Mouse (Mus musculus): ENCODE results near the gene Tbc1d13. TPM values are rescaled to one million over a fixed set of nuclear protein-coding genes. Genes with fewer than 3 reads are reported as not detected.

The Tbc1d13 gene
- polyA plus RNA-seq, 1 experiment from 2014 or later = 16.8 TPM

- Histone ChIP-seq H3K4me1 (ENCODE audit: control insufficient read depth, insufficient read depth, low read length) (no peaks in the 10 kb centered on the region), H3K4me3 (ENCODE audit: low read depth, low read length) (no peak overlapping the region), H3K36me3 (ENCODE audit: control insufficient read depth, insufficient read depth, low read length) (no peaks in the 10 kb centered on the region), H3K27ac (replicated peaks; ENCODE audit: low read depth, low read length) (no peak overlapping the region), H3K27me3 (ENCODE audit: control insufficient read depth, insufficient read depth, low read length) (no peaks in the 10 kb centered on the region), H3K9ac (ENCODE audit: low read length) (no peak overlapping the region), H3K4me2 (ENCODE audit: low read depth, severe bottlenecking) (no peak overlapping the region), H3K9me3 (ENCODE audit: control insufficient read depth, low read length) (no peaks in the 10 kb centered on the region)
- no peak for DNase-seq (ENCODE audit: low spot score)
- WGBS = 87% methylated on average over 3 of the region's 3 CpGs
- ATAC-seq (ENCODE audit: insufficient number of reproducible peaks, low FRiP score, low TSS enrichment, low read depth) = no peak
Observed at GRCm38 (mm10) chr2:30194656-30195055, 61.1 kb downstream of the Tbc1d13 start.

DNA sequence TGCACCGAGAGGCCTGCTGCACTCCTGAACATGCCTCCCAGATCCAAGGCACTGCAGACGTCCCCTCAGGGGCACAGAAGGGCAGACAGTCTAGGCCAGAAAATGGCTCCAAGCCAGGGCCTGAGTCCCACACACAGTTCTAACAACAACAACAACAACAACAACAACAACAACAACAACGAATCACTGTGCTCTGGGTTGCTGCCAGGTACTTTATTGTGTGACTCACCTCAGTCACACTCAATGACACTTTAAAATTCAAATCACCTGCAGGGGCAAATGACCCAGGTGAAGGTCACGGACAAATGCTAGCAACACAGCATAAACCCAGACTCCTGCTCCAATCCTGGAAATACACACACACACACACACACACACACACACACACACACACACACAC lies 64.5 kb downstream of the Tbc1d13 start:
- Histone ChIP-seq H3K27me3 (ENCODE audit: control insufficient read depth, insufficient read depth, low read length) (no peaks in the 10 kb centered on the region), H3K36me3 (ENCODE audit: control insufficient read depth, insufficient read depth, low read length) (no peaks in the 10 kb centered on the region), H3K27ac (replicated peaks; ENCODE audit: low read depth, low read length) (no peak overlapping the region), H3K4me2 (ENCODE audit: low read depth, severe bottlenecking) (no peak overlapping the region), H3K4me1 (ENCODE audit: control insufficient read depth, insufficient read depth, low read length) (no peaks in the 10 kb centered on the region), H3K9ac (ENCODE audit: low read length) (no peak overlapping the region), H3K9me3 (ENCODE audit: control insufficient read depth, low read length) (no peaks in the 10 kb centered on the region), H3K4me3 (ENCODE audit: low read depth, low read length) (no peak overlapping the region)
- WGBS = 77% methylated on average over 4 of the region's 4 CpGs
- DNase-seq (ENCODE audit: low spot score) (no peak), ATAC-seq (ENCODE audit: insufficient number of reproducible peaks, low FRiP score, low TSS enrichment, low read depth) (no peak)

GRCm38 (mm10) chr2:30199984-30200383 lies 66.4 kb downstream of the Tbc1d13 start:
- H3K9ac ChIP-seq (ENCODE audit: low read length) = no peak overlapping the region
- no peaks in the 10 kb centered on the region for H3K27me3 ChIP-seq (ENCODE audit: control insufficient read depth, insufficient read depth, low read length)
- H3K4me1 ChIP-seq (ENCODE audit: control insufficient read depth, insufficient read depth, low read length) = peaks cover 4% of the 10 kb centered on the region; the same call in 1 of the 2 replicates
- DNase-seq (ENCODE audit: low spot score) (no peak), ATAC-seq (ENCODE audit: insufficient number of reproducible peaks, low FRiP score, low TSS enrichment, low read depth) (no peak)
- H3K4me2 ChIP-seq (ENCODE audit: low read depth, severe bottlenecking) = no peak overlapping the region
- no peaks in the 10 kb centered on the region for H3K36me3 ChIP-seq (ENCODE audit: control insufficient read depth, insufficient read depth, low read length)
- no peak overlapping the region for H3K4me3 ChIP-seq (ENCODE audit: low read depth, low read length)
- H3K9me3 ChIP-seq (ENCODE audit: control insufficient read depth, low read length) = no peaks in the 10 kb centered on the region
- 50% methylated on average over 1 of the region's 1 CpGs for WGBS
- H3K27ac ChIP-seq (replicated peaks; ENCODE audit: low read depth, low read length) = no peak overlapping the region

DNA sequence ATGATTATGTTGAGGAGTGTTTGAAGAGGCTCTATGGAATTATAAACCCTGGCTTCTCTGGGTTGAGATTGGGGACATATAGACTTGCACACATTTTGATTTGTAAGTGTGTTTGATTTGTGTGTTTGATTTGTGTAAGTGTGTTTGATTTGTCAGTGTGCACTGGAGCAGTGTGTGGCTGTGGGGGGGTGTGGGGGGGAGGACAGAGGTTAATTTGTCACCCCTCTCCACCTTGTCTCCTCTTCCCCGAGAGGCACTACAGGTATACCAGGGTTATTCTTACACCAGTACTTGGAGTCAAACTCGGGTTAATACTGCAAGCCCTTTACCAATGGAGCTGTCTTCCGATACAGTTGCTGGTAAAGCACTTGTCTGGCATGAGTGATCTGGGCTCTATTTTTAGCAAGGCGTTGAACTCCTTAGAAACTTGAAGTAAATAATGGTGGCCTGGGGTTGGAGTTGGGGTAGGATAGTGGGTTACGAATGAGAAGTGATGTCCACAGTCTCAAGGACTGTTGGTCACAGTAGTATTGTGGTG lies 66.9 kb downstream of the Tbc1d13 start:
- no peaks in the 10 kb centered on the region for H3K36me3 ChIP-seq (ENCODE audit: control insufficient read depth, insufficient read depth, low read length)
- no peak overlapping the region for H3K9ac ChIP-seq (ENCODE audit: low read length)
- H3K9me3 ChIP-seq (ENCODE audit: control insufficient read depth, low read length) = no peaks in the 10 kb centered on the region
- H3K27me3 ChIP-seq (ENCODE audit: control insufficient read depth, insufficient read depth, low read length) = no peaks in the 10 kb centered on the region
- 89% methylated on average over 5 of the region's 5 CpGs for WGBS
- no peak overlapping the region for H3K4me2 ChIP-seq (ENCODE audit: low read depth, severe bottlenecking)
- no peak overlapping the region for H3K4me3 ChIP-seq (ENCODE audit: low read depth, low read length)
- H3K27ac ChIP-seq (replicated peaks; ENCODE audit: low read depth, low read length) = no peak overlapping the region
- no peak for ATAC-seq (ENCODE audit: insufficient number of reproducible peaks, low FRiP score, low TSS enrichment, low read depth)
- H3K4me1 ChIP-seq (ENCODE audit: control insufficient read depth, insufficient read depth, low read length) = peaks cover 4% of the 10 kb centered on the region; the same call in 1 of the 2 replicates
- no peak for DNase-seq (ENCODE audit: low spot score)

Other genes with a start within 250 kb of the Tbc1d13 start
- gene Odf2, start 244.5 kb upstream of the Tbc1d13 start, polyA plus RNA-seq (2014; fragmentation: Nextera tagmentation; extraction: Ambion mirVana) = 80.5 and 91.8 TPM in 2 replicates
- 65.2 and 70.4 TPM in 2 replicates for gene Gle1, start 198.3 kb upstream of the Tbc1d13 start, polyA plus RNA-seq (2014; fragmentation: Nextera tagmentation; extraction: Ambion mirVana)
- gene Sptan1, start 168.2 kb upstream of the Tbc1d13 start, polyA plus RNA-seq (2014; fragmentation: Nextera tagmentation; extraction: Ambion mirVana) = 89.9 and 103 TPM in 2 replicates
- 32.6 and 32.8 TPM in 2 replicates for gene Wdr34, start 84.9 kb upstream of the Tbc1d13 start, polyA plus RNA-seq (2014; fragmentation: Nextera tagmentation; extraction: Ambion mirVana)
- 780 and 808 TPM in 2 replicates for gene Set, start 76.4 kb upstream of the Tbc1d13 start, polyA plus RNA-seq (2014; fragmentation: Nextera tagmentation; extraction: Ambion mirVana)
- 9.0 and 10.6 TPM in 2 replicates for gene Pkn3, start 56.1 kb upstream of the Tbc1d13 start, polyA plus RNA-seq (2014; fragmentation: Nextera tagmentation; extraction: Ambion mirVana)
- 32.1 and 34.1 TPM in 2 replicates for gene Zdhhc12, start 40.1 kb upstream of the Tbc1d13 start, polyA plus RNA-seq (2014; fragmentation: Nextera tagmentation; extraction: Ambion mirVana)
- 6.7 and 8.7 TPM in 2 replicates for gene Zer1, start 9.2 kb upstream of the Tbc1d13 start, polyA plus RNA-seq (2014; fragmentation: Nextera tagmentation; extraction: Ambion mirVana)
- gene Endog, start 37.7 kb downstream of the Tbc1d13 start, polyA plus RNA-seq (2014; fragmentation: Nextera tagmentation; extraction: Ambion mirVana) = 18.3 and 20.7 TPM in 2 replicates
- gene Spout1, start 44.7 kb downstream of the Tbc1d13 start, polyA plus RNA-seq (2014; fragmentation: Nextera tagmentation; extraction: Ambion mirVana) = 91.6 and 92.6 TPM in 2 replicates
- 6.1 and 7.6 TPM in 2 replicates for gene Kyat1, start 72.1 kb downstream of the Tbc1d13 start, polyA plus RNA-seq (2014; fragmentation: Nextera tagmentation; extraction: Ambion mirVana)
- gene Lrrc8a, start 104.0 kb downstream of the Tbc1d13 start, polyA plus RNA-seq (2014; fragmentation: Nextera tagmentation; extraction: Ambion mirVana) = 58.2 and 58.3 TPM in 2 replicates
- 0.09 TPM in 1 of 2 replicates, not detected in the other for gene Gm28035, start 106.8 kb downstream of the Tbc1d13 start, polyA plus RNA-seq (2014; fragmentation: Nextera tagmentation; extraction: Ambion mirVana)
- gene Phyhd1, start 132.5 kb downstream of the Tbc1d13 start, polyA plus RNA-seq (2014; fragmentation: Nextera tagmentation; extraction: Ambion mirVana) = 3.3 and 3.7 TPM in 2 replicates
- gene Gm28038, start 147.3 kb downstream of the Tbc1d13 start, polyA plus RNA-seq (2014; fragmentation: Nextera tagmentation; extraction: Ambion mirVana) = not detected in 2 replicates
- gene Dolk, start 152.6 kb downstream of the Tbc1d13 start, polyA plus RNA-seq (2014; fragmentation: Nextera tagmentation; extraction: Ambion mirVana) = 24.9 and 25.0 TPM in 2 replicates
- gene Nup188, start 152.7 kb downstream of the Tbc1d13 start, polyA plus RNA-seq (2014; fragmentation: Nextera tagmentation; extraction: Ambion mirVana) = 69.0 and 73.7 TPM in 2 replicates
- 49.0 and 59.9 TPM in 2 replicates for gene Sh3glb2, start 225.6 kb downstream of the Tbc1d13 start, polyA plus RNA-seq (2014; fragmentation: Nextera tagmentation; extraction: Ambion mirVana)
- gene Miga2, start 230.5 kb downstream of the Tbc1d13 start, polyA plus RNA-seq (2014; fragmentation: Nextera tagmentation; extraction: Ambion mirVana) = 19.5 and 20.1 TPM in 2 replicates

All from limb, embryonic 11.5 days (tissue).